10 mouse cellular contexts compared by ENCODE assay signal in the genomic region with DNA sequence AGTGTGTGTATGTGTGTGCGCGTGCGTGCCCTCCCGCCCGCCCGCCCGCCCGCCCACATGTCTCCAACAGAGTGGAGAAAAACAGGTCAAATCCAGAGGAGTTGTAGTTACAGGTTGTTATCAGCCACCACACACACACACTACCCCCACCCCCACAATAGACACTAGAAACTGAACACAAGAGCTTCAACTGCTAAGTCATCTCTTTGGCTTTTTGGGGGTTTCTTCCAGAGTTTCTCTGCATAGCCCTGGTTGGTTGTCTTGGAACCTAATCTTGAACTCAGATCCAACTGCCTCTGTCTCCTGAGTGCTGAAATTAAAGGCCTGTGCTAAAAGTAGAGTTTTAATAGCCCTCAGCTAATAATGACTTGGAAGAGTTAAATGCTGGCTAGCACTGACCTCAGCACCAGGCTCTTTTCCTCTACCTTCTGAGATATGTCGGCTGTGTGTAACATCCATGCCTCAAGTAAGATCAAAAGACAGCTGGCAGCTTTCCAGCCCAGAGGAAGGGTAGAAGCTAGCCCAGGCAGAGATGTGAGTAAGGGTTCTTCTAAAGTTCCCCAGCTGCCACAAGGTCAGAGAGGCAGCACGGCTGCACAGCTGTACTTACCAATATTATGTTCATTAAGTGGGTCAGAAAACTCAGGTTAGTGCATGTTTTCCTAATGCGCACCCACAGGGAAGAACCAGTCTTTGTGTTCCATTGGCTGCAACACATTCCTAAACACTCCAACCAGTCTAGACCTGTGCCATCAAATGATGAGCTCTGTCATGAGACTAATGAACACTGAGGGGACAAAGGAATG. TPM values are rescaled to one million over a fixed set of nuclear protein-coding genes. Genes with fewer than 3 reads are reported as not detected.
DNase-seq lines count a peak whose midpoint lies in the region; ATAC-seq and TF ChIP-seq lines count a peak whose summit lies in the region.
"Had no signal": no experiment of that assay in that cellular context is flagged by ENCODE, and none has a peak within 500 bp of the region (broad histone marks: within the 10 kb centered on the region; RNA-seq: fewer than 3 reads in every experiment).

No protein-coding gene starts in this region.

- 75% methylated on average over 11 of the region's 11 CpGs for WGBS in heart, embryonic 15.5 days
- 40% methylated on average over 11 of the region's 11 CpGs for WGBS in liver, embryonic 16.5 days (ENCODE audit: insufficient replicate concordance)
- 87% methylated on average over 11 of the region's 11 CpGs for WGBS in hindbrain, postnatal 0 days

- DNase-seq in heart, adult 18-20 months, result no peak
- DNase-seq in adipocyte (ENCODE audit: low spot score), result peak; percentile 24
- DNase-seq in gastrocnemius, adult 8-10 months (ENCODE audit: low spot score in 2 of 2), result no peak
- no peak for DNase-seq in hindbrain, postnatal 0 days (ENCODE audit: low spot score)
- no peak for DNase-seq in layer of hippocampus, adult 9-11 months

- H3K9ac ChIP-seq in heart, embryonic 15.5 days, result no peak overlapping the region
- H3K9ac ChIP-seq in liver, embryonic 16.5 days (ENCODE audit: low read depth, low read length), result peak overlapping the region; percentile 62
- no peak overlapping the region for H3K9ac ChIP-seq in hindbrain, postnatal 0 days (replicated peaks; ENCODE audit: low read length)
- H3K9ac ChIP-seq: midbrain, embryonic 12.5 days had no signal

- H3K4me1 ChIP-seq in heart, embryonic 15.5 days (replicated peaks), result peaks cover 48% of the 10 kb centered on the region
- H3K4me1 ChIP-seq in liver, embryonic 16.5 days (ENCODE audit: control insufficient read depth, low read depth, low read length), result peaks cover 88% of the 10 kb centered on the region
- H3K4me1 ChIP-seq in hindbrain, postnatal 0 days (ENCODE audit: insufficient read depth, low read length), result 0 out of 2 replicates have a peak, but pooled peaks cover 3% of the 10 kb centered on the region
- H3K4me1 ChIP-seq: midbrain, embryonic 12.5 days had no signal

- H3K27me3 ChIP-seq in heart, embryonic 15.5 days, result no peaks in the 10 kb centered on the region
- H3K27me3 ChIP-seq in liver, embryonic 16.5 days (ENCODE audit: control insufficient read depth, insufficient read depth, low read depth, low read length), result no peaks in the 10 kb centered on the region
- H3K27me3 ChIP-seq in hindbrain, postnatal 0 days (ENCODE audit: insufficient read depth, low read length), result no peaks in the 10 kb centered on the region
- H3K27me3 ChIP-seq: midbrain, embryonic 12.5 days had no signal

- peaks cover 13% of the 10 kb centered on the region; the same call in 1 of the 2 replicates for H3K36me3 ChIP-seq in heart, embryonic 15.5 days
- H3K36me3 ChIP-seq in liver, embryonic 16.5 days (ENCODE audit: control insufficient read depth, insufficient read depth), result peaks cover 16% of the 10 kb centered on the region
- no peaks in the 10 kb centered on the region for H3K36me3 ChIP-seq in hindbrain, postnatal 0 days (ENCODE audit: insufficient read depth, low read length)

- no peak for TF ChIP-seq CTCF in hindbrain, postnatal 0 days (IDR thresholded peaks at IDR 0.05; ENCODE audit: low read depth)

- ATAC-seq in heart, embryonic 15.5 days (replicated peaks; ENCODE audit: insufficient number of reproducible peaks, insufficient read depth, low FRiP score, low read depth), result 0 out of 2 replicates have a peak, but pooled peaks have one; percentile 21
- peak; percentile 44 for ATAC-seq in erythroid progenitor cell, adult 5-6 weeks (replicated peaks; ENCODE audit: low FRiP score, poor library complexity, severe bottlenecking)
- ATAC-seq in liver, embryonic 16.5 days (ENCODE audit: low read depth), result peak; percentile 79
- ATAC-seq in hindbrain, postnatal 0 days, result no peak
- ATAC-seq: forebrain, embryonic 16.5 days had no signal

- H3K27ac ChIP-seq in heart, embryonic 15.5 days, result peak overlapping the region; percentile 29; the same call in 1 of the 2 replicates
- peak overlapping the region; percentile 98 for H3K27ac ChIP-seq in liver, embryonic 16.5 days (ENCODE audit: low read length)
- no peak overlapping the region for H3K27ac ChIP-seq in hindbrain, postnatal 0 days
- H3K27ac ChIP-seq: midbrain, embryonic 12.5 days had no signal

- no peaks in the 10 kb centered on the region for H3K9me3 ChIP-seq in heart, embryonic 15.5 days (replicated peaks)
- H3K9me3 ChIP-seq in liver, embryonic 16.5 days (replicated peaks; ENCODE audit: control insufficient read depth, low read length), result no peaks in the 10 kb centered on the region
- no peaks in the 10 kb centered on the region for H3K9me3 ChIP-seq in hindbrain, postnatal 0 days (ENCODE audit: low read length)
- H3K9me3 ChIP-seq: midbrain, embryonic 12.5 days had no signal

- H3K4me2 ChIP-seq in heart, embryonic 15.5 days, result no peak overlapping the region
- peak overlapping the region; percentile 62 for H3K4me2 ChIP-seq in liver, embryonic 16.5 days (ENCODE audit: low read depth, low read length)
- H3K4me2 ChIP-seq in hindbrain, postnatal 0 days (ENCODE audit: low read depth, low read length), result no peak overlapping the region
- H3K4me2 ChIP-seq: midbrain, embryonic 12.5 days had no signal

- no peak overlapping the region for H3K4me3 ChIP-seq in heart, embryonic 15.5 days
- peak overlapping the region; percentile 22 for H3K4me3 ChIP-seq in liver, embryonic 16.5 days (ENCODE audit: low read depth, low read length)
- no peak overlapping the region for H3K4me3 ChIP-seq in hindbrain, postnatal 0 days (ENCODE audit: low read length)
- H3K4me3 ChIP-seq: midbrain, embryonic 12.5 days had no signal

RNA-seq across cellular contexts. Expression of a gene that starts 26.8 kb away (rescaled TPM):
- 13.5 and 17.4 TPM in 2 replicates for polyA plus RNA-seq in heart, embryonic 15.5 days (2015; fragmentation: Nextera tagmentation; extraction: Ambion mirVana)
- not detected for total RNA-seq in heart, adult 18-20 months (2021)
- not detected in 2 replicates for total RNA-seq in erythroid progenitor cell, adult 5-6 weeks (2015; ENCODE audit: low replicate concordance)
- total RNA-seq in erythroid progenitor cell, adult 5-6 weeks (2017; ENCODE audit: low replicate concordance), result 1.2 and 5.8 TPM in 2 replicates
- 8.1 and 8.5 TPM in 2 replicates for polyA plus RNA-seq in liver, embryonic 16.5 days (2015; fragmentation: Nextera tagmentation; extraction: Ambion mirVana)
- not detected for total RNA-seq in gastrocnemius, adult 8-10 months (2022)
- total RNA-seq in hindbrain, postnatal 0 days (2014; rRNA removed), result not detected in 2 replicates
- 38.5 and 39.3 TPM in 2 replicates for polyA plus RNA-seq in hindbrain, postnatal 0 days (2015; fragmentation: Nextera tagmentation; extraction: Ambion mirVana)

RNA-seq across cellular contexts. Expression of a gene that starts 47.8 kb away (rescaled TPM):
- 122 and 123 TPM in 2 replicates for polyA plus RNA-seq in heart, embryonic 15.5 days (2015; fragmentation: Nextera tagmentation; extraction: Ambion mirVana)
- 100 to 1,000 TPM; 230 to 252 TPM for total RNA-seq in heart, adult 18-20 months (2021)
- total RNA-seq in erythroid progenitor cell, adult 5-6 weeks (2015; ENCODE audit: low replicate concordance), result 4.2 and 20.2 TPM in 2 replicates
- 2.4 and 8.0 TPM in 2 replicates for total RNA-seq in erythroid progenitor cell, adult 5-6 weeks (2017; ENCODE audit: low replicate concordance)
- polyA plus RNA-seq in liver, embryonic 16.5 days (2015; fragmentation: Nextera tagmentation; extraction: Ambion mirVana), result 48.8 and 54.2 TPM in 2 replicates
- 10 to 100 TPM; 66.4 to 76.7 (median 72.5) TPM for total RNA-seq in gastrocnemius, adult 8-10 months (2022)
- total RNA-seq in hindbrain, postnatal 0 days (2014; rRNA removed), result 30.3 and 32.5 TPM in 2 replicates
- polyA plus RNA-seq in hindbrain, postnatal 0 days (2015; fragmentation: Nextera tagmentation; extraction: Ambion mirVana), result 22.1 and 25.3 TPM in 2 replicates
